Mouse (Mus musculus) adrenal gland, adult 2 months (tissue): ENCODE results near the gene Rpl11. TPM values are rescaled to one million over a fixed set of nuclear protein-coding genes. Genes with fewer than 3 reads are reported as not detected.
"Not testable (repeated sequence)": the region's sequence is repeated elsewhere in the genome, so short reads cannot be mapped to it uniquely, and the experiment has no call there.

ENCODE experiments used
- DNase-seq: peaks from one replicate; pipeline ENCODE4 v3.0.0; 2021
- polyA plus RNA-seq: library from polyadenylated mRNA; depleted of rRNA; stranded (reverse); fragments of >200 nt; gene quantifications from 2 replicates; pipeline ENCODE4 v1.2.3, GENCODE M21; 2012; rRNA removed
- total RNA-seq, 2 experiments: library from RNA; stranded (reverse); gene quantifications; 2 replicates each; pipeline ENCODE4 v1.2.3; 2021

The Rpl11 gene
- total and polyA plus RNA-seq, 3 experiments, result 162 to 615 (median 582) TPM

DNA sequence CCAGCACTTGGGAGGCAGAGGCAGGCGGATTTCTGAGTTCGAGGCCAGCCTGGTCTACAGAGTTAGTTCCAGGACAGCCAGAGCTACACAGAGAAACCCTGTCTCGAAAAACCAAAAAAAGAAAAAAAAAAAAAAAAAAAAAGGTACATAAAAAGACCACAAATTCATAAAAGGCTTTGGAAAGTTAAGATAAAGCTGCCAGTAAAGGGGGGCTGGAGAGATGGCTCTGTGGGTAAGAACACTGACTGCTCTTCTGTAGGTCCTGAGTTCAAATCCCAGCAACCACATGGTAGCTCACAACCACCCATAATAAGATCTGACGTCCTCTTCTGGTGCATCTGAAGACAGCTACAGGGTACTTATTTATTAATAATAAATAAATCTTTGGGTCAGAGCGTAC lies 73.0 kb downstream of the Rpl11 start:
- not testable (repeated sequence) for DNase-seq

Other genes with a start within 250 kb of the Rpl11 start
- gene Srsf10, start 197.7 kb downstream of the Rpl11 start, total RNA-seq, result 100 to 1,000 TPM in 1 of 2 experiments, 10 to 100 TPM in 1; 84.2 to 139 TPM
- gene Srsf10, start 197.7 kb downstream of the Rpl11 start, polyA plus RNA-seq, result 111 and 117 TPM in 2 replicates
- gene Pnrc2, start 179.6 kb downstream of the Rpl11 start, total RNA-seq, result 100 to 1,000 TPM in 1 of 2 experiments, 10 to 100 TPM in 1; 99.4 to 128 TPM
- gene Pnrc2, start 179.6 kb downstream of the Rpl11 start, polyA plus RNA-seq, result 5.5 and 8.6 TPM in 2 replicates
- 1 to 10 TPM in 1 of 2 experiments, under 1 TPM in 1; 0.92 to 2.5 TPM for gene Cnr2, start 158.0 kb downstream of the Rpl11 start, total RNA-seq
- 1.8 and 2.1 TPM in 2 replicates for gene Cnr2, start 158.0 kb downstream of the Rpl11 start, polyA plus RNA-seq
- 10 to 100 TPM; 82.7 to 86.3 TPM for gene Fuca1, start 132.7 kb downstream of the Rpl11 start, total RNA-seq
- gene Fuca1, start 132.7 kb downstream of the Rpl11 start, polyA plus RNA-seq, result 31.8 and 35.2 TPM in 2 replicates
- 10 to 100 TPM; 42.7 to 71.0 TPM for gene Hmgcl, start 107.0 kb downstream of the Rpl11 start, total RNA-seq
- 33.9 and 35.3 TPM in 2 replicates for gene Hmgcl, start 107.0 kb downstream of the Rpl11 start, polyA plus RNA-seq
- 10 to 100 TPM; 15.5 to 24.8 TPM for gene Gale, start 89.7 kb downstream of the Rpl11 start, total RNA-seq
- gene Gale, start 89.7 kb downstream of the Rpl11 start, polyA plus RNA-seq, result 22.9 and 33.3 TPM in 2 replicates
- gene Lypla2, start 80.8 kb downstream of the Rpl11 start, total RNA-seq, result 10 to 100 TPM; 59.8 to 78.2 TPM
- gene Lypla2, start 80.8 kb downstream of the Rpl11 start, polyA plus RNA-seq, result 155 and 169 TPM in 2 replicates
- 10 to 100 TPM; 23.1 to 35.5 TPM for gene Pithd1, start 66.2 kb downstream of the Rpl11 start, total RNA-seq
- gene Pithd1, start 66.2 kb downstream of the Rpl11 start, polyA plus RNA-seq, result 59.2 and 59.4 TPM in 2 replicates
- 10 to 100 TPM; 40.8 to 46.8 TPM for gene Eloa, start 31.7 kb downstream of the Rpl11 start, total RNA-seq
- 4.2 and 4.4 TPM in 2 replicates for gene Eloa, start 31.7 kb downstream of the Rpl11 start, polyA plus RNA-seq
- gene Id3, start 90.1 kb upstream of the Rpl11 start, total RNA-seq, result 10 to 100 TPM; 31.5 to 70.5 TPM
- gene Id3, start 90.1 kb upstream of the Rpl11 start, polyA plus RNA-seq, result 235 and 298 TPM in 2 replicates
- 1 to 10 TPM; 1.8 to 5.1 TPM for gene E2f2, start 119.0 kb upstream of the Rpl11 start, total RNA-seq
- 2.9 and 3.0 TPM in 2 replicates for gene E2f2, start 119.0 kb upstream of the Rpl11 start, polyA plus RNA-seq
- gene Asap3, start 152.9 kb upstream of the Rpl11 start, total RNA-seq, result 1 to 10 TPM; 1.4 to 3.6 TPM
- gene Asap3, start 152.9 kb upstream of the Rpl11 start, polyA plus RNA-seq, result 3.2 and 4.2 TPM in 2 replicates
- 1 to 10 TPM; 1.7 to 2.7 TPM for gene Tcea3, start 194.3 kb upstream of the Rpl11 start, total RNA-seq
- 0.13 and 0.54 TPM in 2 replicates for gene Tcea3, start 194.3 kb upstream of the Rpl11 start, polyA plus RNA-seq
- gene Zfp46, start 231.3 kb upstream of the Rpl11 start, total RNA-seq, result 10 to 100 TPM; 17.2 to 17.3 TPM
- gene Zfp46, start 231.3 kb upstream of the Rpl11 start, polyA plus RNA-seq, result 10.4 and 11.2 TPM in 2 replicates